Mouse (Mus musculus): ENCODE measurements around the gene Kcnj11.

Gene Kcnj11

DNA sequence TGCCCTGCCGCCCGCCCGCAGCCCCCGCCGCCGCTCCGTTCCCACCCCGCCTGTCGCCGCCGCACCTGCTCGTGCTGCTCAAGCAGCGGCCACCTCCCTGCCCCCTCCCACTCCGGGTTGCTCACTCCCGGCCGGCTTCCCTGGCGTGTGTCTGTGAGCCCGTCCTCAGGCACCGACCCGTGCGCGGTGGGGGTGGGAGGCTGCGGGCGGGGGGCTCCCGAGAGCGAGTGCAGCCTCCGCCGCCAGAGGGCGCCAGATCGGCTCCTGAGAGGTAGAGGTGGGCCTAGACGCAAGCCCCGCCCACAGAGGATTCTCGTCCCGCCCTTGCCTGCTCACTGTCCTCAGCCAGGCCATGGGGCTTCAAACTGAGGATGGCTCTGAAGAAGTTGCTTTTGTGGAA, at the start of gene Kcnj11:
Kcnj11 (minus strand) TSS at position 202 of the 400 bp plus-strand sequence.
- DNase-seq = peak; percentile 90 to 93

DNA sequence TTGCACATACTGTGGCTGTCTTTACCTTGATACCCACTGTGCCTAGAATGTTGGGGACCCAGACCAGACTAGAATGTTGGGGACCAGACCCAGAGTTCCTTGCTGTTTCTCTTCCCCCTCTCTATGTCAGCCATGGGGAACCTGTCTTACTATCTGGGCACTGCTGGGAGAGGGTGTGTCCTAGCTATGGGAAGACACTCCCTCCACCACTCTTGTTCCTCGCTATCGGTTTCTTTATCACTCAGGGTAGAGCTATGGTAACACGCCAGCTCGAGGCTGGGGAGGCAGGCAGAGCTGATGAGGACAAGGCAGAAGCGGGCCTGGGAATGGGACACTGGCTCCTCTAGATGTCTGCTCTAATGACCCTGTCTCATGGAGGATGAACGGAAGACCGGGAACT, 46.9 kb upstream of the Kcnj11 start:
- DNase-seq = no peak

DNA sequence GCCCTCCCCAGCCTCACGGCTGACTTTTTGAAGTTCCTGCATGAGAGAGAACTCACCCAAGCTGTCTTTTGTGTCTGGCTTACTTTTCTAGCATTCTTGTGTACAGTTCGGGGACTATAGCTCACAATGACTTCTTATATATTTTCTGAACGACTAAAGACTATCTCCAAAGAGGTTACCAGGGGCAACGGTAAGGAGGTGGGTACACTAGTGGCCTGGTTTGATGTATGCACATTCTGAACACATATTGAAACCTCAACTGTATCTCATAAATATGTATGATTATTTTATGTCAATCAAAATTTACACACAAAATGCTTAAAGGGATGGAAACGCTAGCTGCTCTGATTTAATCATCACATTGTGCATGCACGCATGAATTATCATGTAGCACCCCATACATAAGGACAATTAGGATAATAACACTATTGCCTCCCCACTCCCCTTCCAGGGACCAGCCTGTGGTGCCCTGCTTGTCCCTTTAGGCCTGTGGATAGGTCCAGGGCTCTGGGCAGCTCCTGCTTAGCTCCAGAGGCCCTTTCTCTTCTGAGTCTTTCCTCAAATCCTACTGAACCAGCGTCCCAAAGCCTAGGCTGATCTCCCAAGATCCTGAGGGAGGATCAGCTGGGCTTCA, 46.2 kb upstream of the Kcnj11 start:
- no peak for DNase-seq

DNA sequence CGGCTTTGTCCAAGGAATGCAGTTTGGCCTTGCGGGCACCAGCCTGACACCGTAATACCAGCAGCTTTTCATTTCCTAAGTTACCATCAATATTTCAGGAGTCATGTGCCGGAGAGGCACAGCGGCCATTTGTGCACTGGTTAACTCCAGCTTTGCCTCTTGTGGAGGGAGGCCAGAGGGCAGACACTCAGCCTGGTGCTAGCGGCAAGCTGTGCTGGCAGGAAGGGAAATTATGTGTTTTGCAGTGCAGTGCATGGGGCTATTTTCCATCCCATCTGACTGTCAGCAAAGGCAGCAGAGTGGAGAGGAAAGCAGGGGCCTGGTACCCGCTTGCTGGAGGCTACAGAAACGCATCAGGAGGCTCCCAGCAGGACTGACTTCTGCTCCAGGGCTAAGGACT, 43.5 kb upstream of the Kcnj11 start:
- DNase-seq = peak in 1 of 2 experiments; percentile 38

DNA sequence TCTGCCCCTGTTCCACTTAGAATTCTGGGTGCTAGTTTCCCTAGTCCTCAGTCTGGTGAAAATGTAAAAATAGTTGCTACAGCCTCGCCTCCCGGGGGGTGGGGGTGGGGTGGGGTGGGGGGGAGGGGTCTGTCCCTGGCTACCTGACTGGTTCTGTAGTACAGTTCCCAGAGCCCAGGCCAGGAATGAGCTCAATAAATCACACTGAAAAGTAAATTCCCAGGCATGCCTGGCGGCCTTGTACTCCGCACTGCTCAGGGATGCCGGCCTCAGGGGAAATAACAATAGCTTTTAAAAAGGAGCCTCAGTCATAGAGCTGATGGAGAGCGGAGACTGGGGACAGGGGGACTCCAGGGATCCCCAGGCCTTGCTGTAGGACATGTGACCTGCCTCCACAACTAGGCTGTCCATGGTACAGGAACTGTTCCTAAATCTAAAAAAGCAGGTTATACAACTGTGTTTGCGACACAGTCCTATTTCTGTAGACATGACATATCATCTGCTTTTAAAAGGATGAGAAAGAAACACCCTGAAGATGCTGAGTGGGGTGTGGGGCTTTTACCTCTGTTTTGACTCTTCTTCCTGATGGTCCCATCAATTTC, 37.9 kb upstream of the Kcnj11 start:
- DNase-seq = no peak

DNA sequence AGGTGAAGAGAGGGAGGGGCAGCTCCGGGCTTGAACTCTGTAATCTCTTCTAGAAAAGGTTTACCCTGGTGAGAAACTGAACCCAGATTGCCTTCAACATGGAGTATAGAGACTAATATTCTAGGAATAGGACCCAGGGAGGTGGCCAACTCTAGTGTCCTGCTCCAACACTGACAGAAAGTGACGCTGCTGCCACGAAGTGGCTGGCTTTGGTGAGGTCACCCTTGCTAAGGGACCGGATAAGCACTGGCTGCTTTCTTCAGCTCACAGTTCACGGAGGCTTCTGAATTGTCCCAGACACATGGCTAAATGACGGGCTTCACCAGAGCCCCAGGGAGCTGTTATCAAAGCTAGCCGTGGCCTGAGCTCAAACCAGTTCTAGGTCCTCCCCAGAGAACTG, 33.3 kb upstream of the Kcnj11 start:
- DNase-seq = no peak

DNA sequence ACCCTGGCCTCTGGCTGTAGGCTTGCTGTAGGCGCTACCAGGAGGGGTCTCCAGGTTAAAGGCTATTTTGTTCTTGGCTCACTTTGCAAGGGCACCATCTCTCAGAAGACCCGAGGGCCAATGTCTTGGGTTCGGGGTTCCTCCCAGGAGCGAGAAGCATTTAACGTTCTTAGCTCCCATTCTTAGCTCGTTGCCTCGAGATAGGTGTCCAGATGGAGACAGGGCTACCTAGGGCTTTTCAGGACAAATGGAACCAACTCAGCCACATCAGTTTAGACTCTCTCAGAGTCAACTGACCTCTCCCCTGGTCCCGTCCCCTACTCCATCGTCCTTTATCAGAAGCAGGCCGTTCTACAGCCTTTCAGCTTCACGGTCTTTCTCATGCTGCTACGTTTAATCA, 31.7 kb upstream of the Kcnj11 start:
- DNase-seq = no peak

DNA sequence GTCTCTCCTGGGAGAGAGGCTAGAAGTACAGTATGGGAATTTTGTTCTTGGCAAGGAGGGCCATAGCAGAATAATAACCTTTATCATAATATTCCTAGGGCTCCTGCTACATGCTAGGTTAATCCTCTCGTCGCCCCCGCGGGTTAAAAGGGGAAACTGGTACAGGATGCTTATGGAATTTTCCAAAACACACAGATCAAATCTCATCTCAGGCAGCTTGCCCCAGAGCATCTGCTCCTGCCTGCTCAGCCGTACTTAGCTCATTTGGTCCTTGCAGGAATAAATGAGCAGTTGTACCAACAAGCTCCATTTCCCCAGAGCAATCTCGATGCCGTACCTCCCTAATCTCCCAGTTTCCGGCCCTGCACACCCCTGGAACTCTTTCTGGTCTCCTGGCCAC, 31.2 kb upstream of the Kcnj11 start:
- DNase-seq = peak; percentile 64 to 69

DNA sequence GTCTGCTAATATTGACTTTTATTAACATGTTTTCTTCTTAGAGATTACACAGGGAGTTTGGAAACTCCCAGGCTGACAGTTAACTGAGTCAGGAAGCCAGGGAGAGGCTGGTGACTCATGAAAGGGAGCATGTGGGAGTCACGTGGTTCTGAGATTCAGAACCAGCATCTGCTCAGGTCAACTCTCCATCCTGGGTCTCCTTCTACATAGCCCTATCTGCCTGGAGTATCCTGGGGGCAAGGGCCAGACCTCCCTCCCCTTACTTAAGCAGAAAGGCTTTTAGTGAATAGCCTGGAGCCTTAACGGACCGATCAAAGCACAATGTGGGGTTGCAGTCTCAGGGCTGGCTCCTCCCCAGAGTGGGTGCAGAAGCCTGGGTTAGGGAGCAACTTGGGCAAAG, 30.7 kb upstream of the Kcnj11 start:
- peak; percentile 49 to 61 for DNase-seq

DNA sequence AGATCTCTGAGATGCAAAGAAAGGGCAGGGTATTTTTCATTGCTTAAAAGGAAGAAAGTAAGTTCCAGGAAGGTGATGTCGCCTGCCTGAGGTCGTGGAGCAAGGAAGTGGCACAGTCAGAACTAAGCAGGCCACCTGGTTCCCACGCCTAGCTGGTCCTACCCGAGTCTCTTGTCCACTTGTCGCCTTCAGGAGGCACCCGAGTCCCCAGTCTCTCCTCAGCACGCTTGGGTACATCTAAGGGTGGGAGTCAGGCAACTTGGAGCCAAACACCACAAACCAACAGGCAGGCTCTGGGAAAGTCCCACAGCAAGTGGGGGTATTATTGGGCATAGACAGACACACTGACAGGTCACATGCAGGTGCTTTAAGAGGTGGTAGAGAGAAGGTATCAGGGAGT, 30.2 kb upstream of the Kcnj11 start:
- DNase-seq = no peak

DNA sequence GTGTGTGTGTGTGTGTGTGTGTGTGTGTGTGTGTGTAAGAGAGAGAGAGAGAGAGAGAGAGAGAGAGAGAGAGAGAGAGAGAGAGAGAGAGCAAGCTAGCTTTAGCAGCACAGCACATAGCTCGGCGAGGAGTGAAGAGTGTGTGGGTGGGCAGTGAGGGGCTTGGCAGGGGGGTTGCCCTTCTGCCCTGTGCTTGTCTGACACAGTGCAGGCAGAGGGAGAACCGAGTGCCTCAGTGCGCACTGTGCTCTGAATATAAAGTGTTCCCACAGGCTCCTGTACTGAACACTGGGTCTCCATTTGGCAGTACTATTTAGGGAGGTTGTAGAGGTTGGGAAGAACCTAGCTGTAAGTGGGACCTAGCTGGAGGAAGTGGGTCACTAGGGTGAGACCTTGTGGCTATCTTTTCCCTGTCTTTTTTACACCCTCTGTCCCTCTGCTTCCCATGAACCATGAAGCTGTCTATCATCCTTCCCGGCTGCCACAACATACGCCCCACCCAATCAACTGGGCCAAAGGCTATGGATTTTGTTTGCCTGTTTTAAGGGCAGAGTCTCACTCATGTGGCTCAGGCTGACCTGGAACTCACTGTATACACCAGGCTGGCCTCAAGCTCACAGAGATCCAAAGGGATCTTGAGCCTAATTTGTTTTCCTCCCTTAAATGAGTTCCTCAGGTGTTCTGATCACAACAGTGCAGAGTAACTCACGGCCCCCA, 29.1 kb upstream of the Kcnj11 start:
- DNase-seq = no peak

DNA sequence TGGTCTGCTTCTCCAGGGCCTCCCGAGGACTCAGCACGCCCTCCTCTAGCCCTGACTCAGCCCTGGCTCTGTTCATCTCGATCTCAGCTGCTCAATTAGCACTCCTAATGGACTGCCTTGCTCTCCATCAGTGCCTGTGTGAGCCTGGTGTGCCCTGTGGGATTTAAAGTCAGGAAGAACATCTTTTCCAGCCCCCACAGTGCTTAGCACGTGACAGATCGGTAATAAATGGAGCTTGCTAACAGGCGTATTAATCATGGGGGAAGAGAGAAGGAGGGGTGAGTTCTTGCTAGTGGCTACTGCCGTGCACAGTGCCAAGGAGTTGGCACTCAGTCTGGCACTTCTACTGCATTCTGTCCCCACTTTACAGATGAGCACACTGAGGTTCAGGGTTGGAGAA, 27.6 kb upstream of the Kcnj11 start:
- DNase-seq = no peak

DNA sequence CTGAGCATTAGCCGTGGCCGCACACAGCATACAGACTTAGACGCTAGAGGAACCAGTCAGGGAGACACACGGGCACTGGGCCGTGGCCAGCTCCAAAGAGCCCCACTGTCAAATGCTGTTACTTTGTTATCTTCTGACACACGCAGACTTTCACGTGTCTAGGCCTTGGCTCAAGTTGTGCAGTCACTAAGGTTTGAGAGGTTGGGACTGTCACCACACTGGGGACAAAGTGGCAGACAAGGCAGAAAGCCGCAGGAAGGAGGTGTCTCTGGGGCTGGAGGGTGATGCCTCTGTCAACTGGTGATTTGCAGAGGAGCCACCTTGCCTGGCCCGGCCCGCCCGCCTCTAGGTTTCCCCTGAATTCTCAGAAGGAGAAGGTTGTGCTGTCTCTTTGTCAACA, 24.8 kb upstream of the Kcnj11 start:
- no peak for DNase-seq

DNA sequence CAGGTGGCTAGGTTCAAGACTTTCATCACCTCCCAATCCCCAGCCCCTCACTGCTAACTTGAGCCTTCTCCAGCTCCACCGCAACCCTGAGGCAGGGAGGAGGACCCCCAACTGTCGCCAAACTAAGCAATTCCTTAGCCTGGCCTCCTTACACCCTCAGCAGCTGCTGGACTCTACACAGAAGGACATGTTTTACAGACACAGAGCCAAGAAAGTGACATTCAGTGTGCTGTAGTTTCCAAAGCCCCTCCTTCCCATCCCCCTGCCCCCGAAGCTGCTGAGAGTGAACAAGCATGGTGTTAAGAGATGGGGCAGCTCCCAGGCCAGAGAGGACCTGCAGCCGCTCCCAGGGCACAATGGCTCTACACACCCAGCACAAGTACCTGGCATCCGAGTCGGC, 23.9 kb upstream of the Kcnj11 start:
- no peak for DNase-seq

DNA sequence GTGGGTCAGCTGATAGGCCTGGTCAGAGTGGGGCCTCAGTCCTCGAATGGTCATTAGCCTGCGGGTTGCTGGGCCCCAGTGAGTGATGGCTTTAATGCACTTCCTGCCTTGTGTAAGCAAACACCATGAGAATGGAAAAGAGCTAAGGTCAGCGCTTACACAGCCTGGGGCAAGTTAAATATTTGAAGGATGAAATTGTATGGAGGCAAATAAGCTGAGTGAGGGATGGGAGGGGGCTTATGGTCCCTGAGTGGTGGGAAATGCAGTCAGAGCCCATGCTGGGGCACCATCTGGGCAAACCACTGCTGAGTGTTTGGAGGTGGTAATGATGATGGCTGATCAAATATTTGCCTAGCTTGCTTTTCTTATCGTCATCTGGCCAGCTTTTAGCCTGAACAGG, 22.4 kb upstream of the Kcnj11 start:
- no peak for DNase-seq

DNA sequence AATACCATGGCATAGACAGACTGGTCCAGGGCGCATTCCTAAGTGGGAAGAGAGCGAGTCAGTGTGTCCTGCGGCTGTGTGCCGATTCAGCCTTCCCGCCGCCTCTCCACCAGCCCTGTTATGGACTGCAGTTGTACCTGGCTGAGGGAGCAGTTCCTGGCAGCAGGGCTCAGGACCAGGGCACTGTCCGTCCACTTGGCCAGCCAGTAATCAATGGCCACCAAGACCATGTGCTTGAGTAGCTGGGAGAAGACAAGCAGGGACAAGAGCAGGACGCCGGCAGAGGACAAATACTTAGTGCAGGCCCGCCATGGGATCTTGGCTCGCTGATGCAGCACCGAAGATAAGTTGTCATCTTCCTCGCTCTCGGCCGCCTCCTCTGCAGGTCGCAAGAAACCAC, 16.5 kb upstream of the Kcnj11 start:
- no peak for DNase-seq

DNA sequence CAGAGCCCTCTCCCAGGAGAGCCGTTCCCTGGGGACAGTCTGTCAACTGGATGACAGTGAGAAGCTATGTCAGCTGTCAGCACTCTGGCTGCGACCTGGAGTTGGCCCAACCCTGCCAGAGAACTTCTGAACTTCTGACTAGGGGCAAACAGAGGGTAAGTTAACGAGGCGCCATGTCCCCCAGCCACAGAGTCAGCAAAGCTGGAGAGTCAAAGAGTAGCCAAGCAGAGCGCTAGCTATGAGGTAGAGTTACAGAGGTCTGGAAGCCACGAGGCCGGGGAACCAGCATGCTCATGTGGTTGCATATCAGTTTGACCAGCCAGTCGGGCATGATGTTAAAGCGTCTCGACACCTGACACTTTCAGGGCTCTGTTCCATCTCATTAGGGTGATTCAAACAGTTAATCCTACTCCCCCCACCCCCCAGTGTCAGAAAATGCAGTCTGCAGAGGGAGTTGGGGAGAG, 15.6 kb upstream of the Kcnj11 start:
- DNase-seq = no peak

DNA sequence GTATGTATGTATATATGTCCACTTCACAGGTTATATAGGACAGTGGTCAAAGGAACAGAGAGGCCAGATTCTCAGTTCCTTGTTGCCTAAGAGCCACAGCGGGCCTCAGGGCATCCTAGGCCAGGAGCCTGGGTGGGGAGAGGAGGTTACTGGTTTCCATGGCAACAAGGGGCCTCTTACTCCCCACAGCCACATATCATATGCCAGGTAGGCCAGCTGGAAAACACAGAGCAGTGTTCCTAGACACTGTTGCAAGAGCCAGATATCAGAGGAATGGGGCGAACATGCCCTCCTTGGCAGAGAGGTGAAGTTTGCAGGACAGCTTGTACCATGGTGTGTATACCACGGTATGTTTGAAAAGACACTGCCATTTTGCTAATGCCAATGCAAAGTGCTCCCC, 12.9 kb upstream of the Kcnj11 start:
- DNase-seq = peak in 1 of 2 experiments; percentile 33

DNA sequence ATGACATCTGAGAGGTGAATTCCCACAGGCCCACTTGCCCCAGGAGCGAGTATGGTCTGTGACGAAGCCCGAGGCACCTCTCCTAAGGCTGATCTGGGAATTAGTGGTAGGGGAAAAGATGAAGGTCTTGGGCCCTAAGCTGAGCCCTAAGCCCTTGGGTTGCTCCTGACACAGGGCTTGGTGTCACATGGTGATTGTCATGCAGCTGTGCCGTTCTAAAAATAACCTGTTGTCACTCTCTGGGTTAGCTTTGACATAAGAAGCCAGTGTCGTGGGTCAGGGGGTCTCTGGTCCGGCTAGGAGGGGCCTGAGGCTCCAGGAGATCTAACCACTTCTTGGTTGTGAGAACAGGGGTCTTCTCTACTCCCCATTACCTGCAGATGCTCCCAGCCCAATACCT, 11.4 kb upstream of the Kcnj11 start:
- no peak for DNase-seq

DNA sequence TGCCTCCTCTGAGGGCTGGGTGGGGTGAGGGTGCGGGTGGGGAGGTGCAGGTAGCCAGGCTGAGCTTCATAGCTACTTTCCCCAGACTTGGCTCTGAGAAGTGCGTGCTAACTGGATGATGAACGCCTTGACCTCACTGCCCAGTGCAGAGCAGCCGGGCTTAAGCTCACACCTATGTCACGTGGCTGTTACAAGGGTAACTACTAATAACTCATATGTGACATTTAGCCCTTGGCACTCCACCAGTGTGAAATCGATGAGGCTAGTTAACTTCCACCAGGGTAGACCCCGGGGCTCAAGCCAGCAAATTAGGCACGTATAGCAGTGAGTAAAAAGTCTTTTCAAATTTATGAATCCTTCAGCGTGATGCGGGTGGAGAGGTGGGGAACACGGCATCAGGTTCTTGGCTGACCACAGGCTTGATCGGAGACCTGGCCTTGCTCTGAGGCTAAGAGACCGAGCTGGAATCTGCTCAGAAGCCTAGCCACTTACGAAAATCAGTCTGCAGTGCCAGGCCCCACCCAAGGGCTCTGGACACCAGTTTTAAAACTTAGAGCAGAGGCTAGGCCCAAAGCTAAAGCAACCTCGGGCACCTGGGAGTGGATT, 10.8 kb upstream of the Kcnj11 start:
- DNase-seq = no peak

DNA sequence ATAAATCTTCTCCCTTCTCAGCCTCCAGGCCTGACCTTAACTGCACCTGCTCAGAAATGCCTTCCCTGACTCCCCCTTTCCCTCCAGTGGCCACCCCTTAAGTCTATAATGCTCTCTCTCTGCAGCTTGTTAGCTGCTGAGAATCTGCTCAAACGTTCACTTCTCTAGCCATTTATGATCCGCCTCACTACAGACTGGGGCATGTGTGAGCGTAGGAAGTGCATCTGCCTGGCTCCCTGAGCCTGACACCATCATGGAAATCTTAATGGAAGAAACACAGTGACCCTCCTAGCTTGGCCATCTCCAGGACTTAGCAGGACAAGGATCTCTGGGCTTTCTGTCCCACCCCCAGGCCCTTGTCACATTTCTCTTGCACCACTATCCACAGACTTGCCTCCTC, 9.5 kb upstream of the Kcnj11 start:
- no peak for DNase-seq

DNA sequence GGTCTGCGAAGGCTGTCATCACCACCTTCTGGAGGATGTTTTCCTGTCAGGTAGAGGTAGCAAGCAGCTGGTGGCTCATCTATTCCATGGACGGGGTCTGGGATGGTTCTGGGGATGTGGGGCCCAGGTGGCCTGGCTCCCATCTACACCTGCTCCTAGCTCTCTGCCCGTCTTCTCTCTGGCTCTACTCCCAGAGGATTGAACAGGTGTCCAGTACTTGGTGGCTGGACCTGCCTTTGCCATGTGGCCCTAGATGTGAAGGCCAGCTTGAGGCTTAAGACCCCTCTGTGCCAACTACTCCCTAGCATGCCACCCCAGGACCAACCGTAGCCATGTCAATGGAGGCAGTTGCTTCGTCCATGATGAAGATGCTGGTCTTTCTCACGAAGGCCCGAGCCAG, 4.9 kb upstream of the Kcnj11 start:
- peak; percentile 44 for DNase-seq

DNA sequence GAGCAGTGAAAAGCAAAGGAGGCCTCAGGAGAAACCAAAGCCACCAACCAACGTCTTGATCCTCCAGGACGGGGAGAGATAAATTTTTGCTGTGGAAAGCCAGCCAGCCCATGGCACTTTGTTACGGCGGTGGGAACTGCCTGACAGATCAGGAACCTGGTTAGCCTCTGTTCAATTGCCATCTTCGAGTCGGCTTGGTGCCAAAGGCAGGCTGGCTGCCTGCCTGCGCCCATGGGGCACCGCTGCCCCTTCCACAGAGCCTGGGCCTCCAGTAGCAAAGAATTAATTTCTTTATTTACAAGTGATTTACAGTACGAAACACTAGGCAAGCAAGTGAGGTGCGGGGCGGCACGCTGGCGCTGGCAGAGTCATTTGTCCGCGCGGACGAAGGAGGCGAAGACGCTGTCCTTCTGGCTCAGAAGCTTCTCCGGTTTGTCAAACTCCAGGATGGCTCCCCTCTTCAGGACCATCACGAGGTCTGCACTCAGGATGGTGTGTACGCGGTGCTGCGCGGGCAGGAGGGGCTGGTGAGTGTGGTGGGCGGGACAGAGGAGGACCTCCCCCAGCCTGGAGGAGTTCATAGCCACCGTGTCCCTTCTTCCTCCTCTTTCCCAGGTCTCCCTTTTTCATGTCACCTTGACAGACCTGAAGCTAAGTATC, 3.8 kb upstream of the Kcnj11 start:
- peak; percentile 72 for DNase-seq

Measured in cerebellum, postnatal 36 days (tissue).